Mouse (Mus musculus): ENCODE data around the gene Bsn. TPM values are rescaled to one million over a fixed set of nuclear protein-coding genes. Genes with fewer than 3 reads are reported as not detected.
A peak's percentile ranks its signal among the peaks of the same experiment; 100 is the strongest.
"Not testable (repeated sequence)": the region's sequence is repeated elsewhere in the genome, so short reads cannot be mapped to it uniquely, and the experiment has no call there.

Bsn gene
- total RNA-seq, 2 experiments from 2014 or later: 261 to 275 TPM

DNA sequence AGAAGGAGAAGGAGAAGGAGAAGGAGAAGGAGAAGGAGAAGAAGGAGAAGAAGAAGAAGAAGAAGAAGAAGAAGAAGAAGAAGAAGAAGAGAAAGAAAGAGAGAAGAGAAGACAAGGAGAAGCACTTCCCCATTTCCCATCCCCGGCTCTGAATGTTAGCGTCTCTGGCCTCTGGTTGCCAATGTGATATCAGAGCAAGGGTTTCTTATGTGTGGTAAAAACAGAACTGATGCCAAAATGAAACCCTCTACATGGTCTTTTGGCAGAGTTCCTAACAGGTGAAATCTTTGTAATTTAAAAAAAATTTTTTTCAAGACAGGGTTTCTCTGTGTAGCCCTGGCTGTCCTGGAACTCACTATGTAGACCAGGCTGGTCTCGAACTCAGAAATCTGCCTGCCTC, 54.5 kb downstream of the Bsn start:
- not testable (repeated sequence) for DNase-seq (ENCODE audit: low spot score in 2 of 2)
- intact Hi-C loops (cut with DNase I): loop anchor here (2.0 kb wide), 1 partner anchor 53 kb away; no protein-coding TSS in a partner anchor

DNA sequence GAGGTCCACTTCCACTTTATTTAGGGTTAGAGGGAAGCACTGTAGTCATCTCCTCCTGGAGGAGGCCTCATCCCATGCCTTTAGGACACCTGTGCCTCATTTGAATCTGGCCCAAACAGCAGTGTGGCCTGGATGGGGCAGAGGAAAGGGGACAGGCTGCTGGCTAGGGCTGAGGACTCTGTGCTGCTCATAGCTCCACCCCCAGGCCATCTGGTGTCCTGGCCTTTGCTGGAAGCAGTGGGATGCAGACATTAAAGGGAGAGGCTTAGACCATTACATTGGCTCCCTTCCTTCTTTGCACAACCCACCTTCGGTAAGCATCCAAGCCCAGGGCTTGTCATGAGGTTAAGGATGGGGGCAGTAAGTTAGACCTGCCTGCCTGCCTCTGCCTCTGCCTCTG, 56.7 kb downstream of the Bsn start:
- no peak for DNase-seq (ENCODE audit: low spot score in 2 of 2)
- intact Hi-C loops (cut with DNase I): no loop called here

DNA sequence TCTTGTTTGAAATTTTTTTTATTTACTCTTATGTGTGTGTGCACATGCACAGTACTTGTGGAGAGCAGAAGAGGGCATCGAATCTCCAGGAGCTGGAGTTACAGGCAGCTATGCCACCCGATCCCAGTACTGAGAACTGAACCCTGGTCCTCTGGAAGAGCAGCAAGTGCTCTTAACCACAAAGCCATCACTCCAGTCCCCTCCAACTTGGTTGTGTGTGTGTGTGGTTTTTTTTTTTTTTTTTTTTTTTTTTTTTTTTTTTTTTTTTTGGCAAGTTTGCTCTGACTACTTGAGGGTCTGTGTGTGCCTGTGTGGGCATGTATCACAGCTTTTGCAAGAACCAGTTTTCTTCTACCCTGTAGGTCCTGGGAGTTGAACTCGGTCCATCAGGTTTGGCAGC, 57.8 kb downstream of the Bsn start:
- no peak for DNase-seq (ENCODE audit: low spot score in 2 of 2)
- intact Hi-C loops (cut with DNase I): no loop called here

DNA sequence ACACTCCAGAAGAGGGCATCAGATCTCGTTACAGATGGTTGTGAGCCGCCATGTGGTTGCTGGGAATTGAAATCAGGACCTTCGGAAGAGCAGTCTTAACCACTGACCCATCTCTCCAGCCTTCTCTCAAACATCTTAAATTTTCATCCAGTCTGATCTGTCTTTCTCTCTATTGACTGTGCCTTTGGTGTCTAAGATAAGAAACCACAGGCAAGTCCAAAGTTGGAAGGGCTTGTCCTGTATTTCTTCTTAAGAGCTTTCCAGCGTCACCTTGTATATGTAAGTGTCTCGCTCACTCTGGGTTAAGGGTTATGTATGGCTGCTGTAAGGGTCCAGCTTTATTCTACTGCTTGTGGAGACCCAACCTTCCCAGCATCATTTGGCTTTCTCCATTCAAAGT, 58.7 kb downstream of the Bsn start:
- no peak for DNase-seq (ENCODE audit: low spot score in 2 of 2)
- intact Hi-C loops (cut with DNase I): no loop called here

DNA sequence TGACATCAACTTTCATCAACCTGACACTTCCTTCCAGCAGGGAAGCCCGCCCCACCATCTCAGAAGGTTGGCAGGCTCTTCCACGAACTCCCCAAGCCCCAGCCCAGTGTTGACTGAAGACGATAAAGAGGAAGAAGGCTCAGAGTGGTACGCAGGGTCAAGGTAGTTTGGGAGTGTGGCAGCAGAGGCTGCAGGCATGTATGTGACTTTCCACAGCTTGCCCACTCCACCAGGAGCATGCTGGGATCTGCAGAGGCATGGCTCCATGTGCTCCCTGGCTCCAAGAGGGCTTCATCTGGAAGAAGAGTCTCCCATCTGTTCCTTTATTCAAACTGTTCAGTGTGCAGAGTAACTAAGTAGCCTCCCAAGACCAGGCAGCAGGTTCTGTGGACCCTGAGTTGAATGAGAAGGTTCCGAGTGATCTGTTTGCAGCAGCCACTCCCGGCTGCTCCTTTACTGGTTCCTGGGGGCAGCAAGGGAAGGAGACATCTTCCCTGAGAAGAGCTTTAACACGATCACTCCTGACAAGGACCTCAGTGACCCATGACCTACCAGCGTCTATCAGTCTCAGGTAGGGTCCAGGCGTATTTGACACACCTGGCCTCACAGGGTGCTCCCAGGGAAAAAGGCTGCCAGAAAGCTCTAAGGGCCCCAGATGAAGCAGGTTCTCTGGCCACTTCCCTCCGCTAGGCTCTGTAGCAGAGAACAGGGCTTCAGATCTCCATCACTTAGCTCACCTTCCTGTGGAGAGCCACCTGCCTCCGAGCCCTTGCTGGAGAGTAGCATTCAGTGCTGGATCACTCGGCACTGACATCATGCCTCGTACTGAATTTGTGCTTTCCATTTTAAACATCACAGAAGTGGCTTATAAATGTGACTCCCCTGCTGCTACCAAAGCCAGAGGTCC, 60.9 kb downstream of the Bsn start:
- intact Hi-C loops (cut with DNase I): no loop called here
- DNase-seq (ENCODE audit: low spot score in 2 of 2): no peak

DNA sequence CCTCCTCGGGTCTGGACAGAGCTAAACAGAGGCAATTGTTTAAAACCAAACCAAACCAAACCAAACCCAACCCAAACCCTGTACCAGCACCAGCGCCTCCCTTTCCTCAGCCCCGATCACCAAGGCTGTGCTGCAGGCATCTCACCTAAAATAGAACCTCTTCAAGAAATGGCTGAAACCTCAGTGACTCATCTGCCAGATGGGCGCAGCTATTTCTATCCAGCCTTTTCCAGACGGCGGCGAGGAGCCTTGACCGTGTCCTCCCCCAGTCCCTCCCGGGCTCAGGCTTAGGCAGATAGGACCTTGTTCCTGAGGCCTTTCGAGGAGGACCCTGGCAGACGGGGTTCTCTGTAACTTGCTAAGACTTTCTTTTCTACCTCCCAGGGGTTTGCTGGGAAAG, 61.9 kb downstream of the Bsn start:
- intact Hi-C loops (cut with DNase I): loop anchor here (1.0 kb wide), 1 partner anchor 9 kb away; no protein-coding TSS in a partner anchor
- peak; percentile 70 to 95 for DNase-seq (ENCODE audit: low spot score in 2 of 2)

DNA sequence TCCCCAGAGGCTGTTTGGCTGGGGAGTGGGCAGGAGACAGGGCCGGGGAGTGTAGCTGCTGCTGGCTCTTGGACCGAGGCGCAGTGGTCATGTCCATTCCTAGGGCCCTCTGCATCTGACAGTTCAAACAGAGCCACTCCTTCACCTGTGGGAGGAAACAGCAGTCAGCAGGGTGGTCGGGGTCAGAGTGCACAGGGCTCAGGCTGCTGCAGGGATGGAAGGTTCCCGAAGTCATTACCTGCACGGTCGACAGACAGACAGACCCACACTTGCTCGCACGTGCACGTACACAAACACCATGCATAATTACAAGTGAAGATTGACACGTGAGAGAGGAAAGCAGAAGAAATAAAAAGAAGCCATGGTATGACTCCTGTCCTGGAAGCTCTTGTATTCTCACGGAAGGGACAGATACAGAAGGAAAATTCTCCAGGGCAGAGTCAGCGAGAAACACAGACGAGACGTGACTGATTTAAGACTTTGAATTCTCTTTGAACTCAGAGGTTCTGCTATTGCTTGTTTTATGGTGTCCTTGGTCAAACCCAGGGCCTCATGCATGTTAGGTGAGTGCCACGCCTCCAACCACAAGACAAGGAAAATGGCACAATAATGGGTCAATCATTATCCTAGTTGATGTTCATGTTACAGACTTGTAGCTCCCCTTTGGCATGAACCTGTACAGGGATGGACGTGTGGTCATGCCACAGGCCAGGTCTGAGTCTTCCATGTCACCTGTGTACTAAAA, 63.6 kb downstream of the Bsn start:
- DNase-seq (ENCODE audit: low spot score in 2 of 2): no peak
- intact Hi-C loops (cut with DNase I): no loop called here

DNA sequence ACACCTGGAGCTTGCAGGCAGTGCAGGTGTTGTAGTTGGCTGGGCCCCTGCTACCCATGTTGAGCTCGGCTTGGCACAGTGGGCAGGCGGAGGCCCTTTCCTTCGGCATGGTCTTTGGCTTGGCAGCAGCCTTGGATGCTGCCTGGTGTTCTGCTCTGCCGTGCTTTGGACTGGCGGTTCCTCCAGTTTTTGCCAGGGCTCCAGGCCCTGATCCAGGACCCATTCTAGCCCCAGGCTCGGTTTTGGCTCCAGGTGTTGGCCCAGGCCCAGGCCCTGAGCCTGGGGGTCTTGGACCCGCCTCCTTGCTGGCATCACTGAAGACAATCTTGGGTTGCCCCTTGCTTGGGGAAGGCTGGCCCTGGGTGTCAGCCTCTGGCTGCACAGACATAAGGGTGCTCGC, 64.5 kb downstream of the Bsn start:
- intact Hi-C loops (cut with DNase I): no loop called here
- no peak for DNase-seq (ENCODE audit: low spot score in 2 of 2)

DNA sequence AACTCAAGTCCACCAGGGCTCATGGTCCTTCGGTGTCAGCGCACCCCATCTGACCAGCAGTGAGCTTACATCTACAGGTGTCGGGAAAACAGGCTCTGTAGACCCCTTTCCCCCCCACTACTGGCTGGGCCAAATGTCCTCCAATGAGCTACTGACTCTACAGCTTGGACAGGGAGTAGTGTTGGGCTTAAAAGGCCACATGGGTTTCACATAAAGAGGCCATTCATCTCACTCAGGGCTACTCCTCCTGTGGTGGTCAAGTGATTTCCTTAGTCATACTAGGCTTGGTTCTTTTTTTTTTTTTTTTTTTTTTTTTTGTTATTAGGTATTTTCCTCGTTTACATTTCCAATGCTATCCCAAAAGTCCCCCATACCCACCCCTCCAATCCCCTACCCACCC, 66.3 kb downstream of the Bsn start:
- no peak for DNase-seq (ENCODE audit: low spot score in 2 of 2)
- intact Hi-C loops (cut with DNase I): no loop called here

DNA sequence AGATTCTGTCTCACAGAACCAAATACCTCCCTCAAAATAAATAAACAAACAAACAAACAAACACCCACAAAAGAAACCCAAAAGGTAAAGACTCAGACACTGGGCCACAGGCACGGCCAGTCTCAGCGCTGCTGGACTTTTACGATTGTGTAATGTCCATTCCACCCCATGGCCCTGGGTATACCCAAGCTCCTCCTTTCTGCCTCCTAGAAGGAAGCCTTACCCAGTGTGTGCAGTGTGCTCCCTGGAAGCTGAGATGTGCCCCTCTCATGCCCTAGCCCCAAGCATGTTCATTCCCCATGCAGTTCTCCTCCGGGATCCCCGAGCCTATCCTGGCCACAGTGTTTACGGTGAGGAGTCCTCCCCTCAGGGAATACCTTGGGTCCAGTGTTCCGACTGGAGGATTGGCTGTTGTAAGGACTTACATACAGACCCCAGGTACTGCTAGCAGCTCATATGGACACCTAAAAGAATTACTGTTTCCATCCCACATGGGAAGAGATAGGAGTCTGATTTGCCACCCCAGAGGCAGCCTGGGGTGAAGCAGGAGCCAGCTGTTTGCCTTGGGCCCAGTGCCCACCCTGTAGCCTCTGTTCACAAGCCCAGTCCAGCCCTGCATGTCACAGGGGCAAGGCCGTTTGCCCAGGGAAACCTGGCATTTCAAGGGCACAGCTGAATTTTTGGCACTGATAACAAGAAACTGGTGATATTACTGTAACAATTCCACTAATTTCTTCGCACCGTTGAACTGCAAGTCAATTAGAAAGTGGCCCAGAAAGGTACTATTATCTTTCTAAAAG, 68.8 kb downstream of the Bsn start:
- no peak for DNase-seq (ENCODE audit: low spot score in 2 of 2)
- intact Hi-C loops (cut with DNase I): no loop called here

DNA sequence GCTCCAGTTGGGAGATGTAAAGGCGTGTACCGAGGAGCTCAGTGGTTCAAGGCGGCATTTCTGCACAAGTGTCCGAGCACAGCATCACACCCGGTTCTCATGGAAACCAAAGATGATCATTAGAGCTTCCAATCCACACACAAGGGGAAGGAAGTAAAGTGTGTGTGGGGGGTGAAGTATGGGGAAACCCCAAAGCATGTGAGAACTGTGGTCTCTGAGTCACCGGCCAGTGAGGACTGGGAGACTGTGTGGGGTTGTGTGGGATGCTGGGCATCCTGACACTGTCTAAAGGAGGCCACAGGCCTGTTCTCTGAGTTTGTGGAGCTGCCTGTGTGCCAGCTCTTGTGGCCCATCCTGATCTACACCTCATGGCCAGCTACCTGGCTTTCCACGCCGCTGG, 69.5 kb downstream of the Bsn start:
- no peak for DNase-seq (ENCODE audit: low spot score in 2 of 2)
- intact Hi-C loops (cut with DNase I): no loop called here

DNA sequence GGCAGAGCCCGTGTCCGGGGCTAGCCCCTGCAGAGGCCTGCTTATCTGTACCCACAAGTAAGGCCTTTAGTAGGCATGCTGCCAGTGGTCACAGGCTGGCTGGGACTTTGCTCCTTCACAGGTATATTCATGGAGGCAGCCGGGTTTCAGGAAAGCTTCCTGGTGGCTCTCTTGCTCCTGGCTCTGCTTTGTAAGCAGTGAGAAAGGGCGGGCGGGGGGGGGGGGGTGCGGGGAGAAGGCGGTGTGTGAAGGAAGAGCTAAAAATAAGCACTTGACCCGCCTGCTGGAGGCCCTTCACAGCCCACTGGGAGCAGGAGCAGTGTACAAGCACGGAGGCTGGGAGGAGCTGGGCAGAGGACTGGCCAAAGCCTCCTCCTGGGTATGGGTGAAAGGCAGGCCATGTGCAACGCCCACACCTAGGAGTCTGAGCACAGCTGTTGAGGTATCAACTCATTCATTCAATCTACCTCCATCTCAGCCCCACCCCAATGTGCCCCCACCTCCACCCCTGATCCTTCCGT, 70.2 kb downstream of the Bsn start:
- intact Hi-C loops (cut with DNase I): no loop called here
- peak in 1 of 2 experiments; percentile 57 for DNase-seq (ENCODE audit: low spot score in 2 of 2)

DNA sequence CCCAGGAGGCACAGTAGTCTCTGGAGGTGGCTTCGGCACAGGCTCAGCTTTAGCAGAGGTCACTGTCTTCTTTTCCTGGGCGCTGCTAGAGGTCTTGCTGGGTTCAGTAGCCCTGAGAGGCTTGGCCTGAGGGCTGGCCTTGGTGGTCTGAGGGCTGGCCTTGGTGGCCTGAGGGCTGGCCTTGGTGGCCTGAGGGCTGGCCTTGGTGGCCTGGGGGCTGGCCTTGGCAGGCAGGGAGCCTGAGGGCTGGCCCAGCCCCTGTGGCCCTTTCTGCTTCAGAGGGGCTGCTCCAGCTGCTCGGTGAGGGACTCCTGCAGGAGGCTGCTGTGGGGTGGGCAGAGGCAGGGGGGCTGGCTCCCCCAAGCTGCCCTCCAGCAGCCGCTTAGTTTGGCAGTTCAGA, 73.0 kb downstream of the Bsn start:
- DNase-seq (ENCODE audit: low spot score in 2 of 2): no peak
- intact Hi-C loops (cut with DNase I): no loop called here

DNA sequence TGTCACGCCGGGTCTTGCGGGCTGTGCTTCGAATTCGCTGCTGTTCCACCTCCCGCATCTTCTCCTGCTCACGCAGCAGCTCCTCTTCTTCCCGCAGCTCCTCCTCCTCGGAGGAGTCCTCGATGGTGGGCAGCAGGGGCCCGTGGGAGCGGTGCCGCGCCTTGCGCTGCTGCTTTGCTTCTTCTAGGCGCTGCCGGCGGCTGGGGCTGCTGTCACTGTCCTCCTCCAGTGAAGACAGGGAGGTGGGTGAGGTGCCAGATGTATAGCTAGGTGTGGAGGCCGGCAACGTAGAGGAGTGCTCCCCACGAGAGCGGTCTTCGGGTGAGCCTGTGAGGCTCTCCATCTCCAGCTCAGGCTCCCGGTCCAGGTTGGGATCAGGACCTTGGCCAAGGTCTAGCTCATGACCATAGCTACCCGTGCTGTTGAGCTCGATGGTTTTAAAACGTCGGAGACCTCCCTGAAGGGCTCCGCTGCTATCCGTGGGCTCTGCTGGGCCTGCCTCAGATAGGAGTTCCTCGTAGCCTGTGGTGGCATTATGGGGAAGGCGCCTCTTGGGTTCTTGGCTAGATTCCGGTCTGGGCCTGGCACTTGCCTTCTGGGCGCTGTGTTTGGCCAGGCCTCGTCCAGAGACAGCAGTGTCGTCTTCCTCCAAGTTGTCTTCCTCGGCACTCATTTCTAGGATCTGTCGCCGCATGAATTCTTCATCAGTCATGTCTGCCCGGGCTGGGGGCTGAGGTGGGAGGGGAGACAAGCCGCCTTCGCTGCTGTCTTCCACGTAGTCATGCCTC, 74.7 kb downstream of the Bsn start:
- DNase-seq (ENCODE audit: low spot score in 2 of 2): peak; percentile 50 to 86
- intact Hi-C loops (cut with DNase I): loop anchor here (1.0 kb wide), 1 partner anchor 22 kb away; no protein-coding TSS in a partner anchor

DNA sequence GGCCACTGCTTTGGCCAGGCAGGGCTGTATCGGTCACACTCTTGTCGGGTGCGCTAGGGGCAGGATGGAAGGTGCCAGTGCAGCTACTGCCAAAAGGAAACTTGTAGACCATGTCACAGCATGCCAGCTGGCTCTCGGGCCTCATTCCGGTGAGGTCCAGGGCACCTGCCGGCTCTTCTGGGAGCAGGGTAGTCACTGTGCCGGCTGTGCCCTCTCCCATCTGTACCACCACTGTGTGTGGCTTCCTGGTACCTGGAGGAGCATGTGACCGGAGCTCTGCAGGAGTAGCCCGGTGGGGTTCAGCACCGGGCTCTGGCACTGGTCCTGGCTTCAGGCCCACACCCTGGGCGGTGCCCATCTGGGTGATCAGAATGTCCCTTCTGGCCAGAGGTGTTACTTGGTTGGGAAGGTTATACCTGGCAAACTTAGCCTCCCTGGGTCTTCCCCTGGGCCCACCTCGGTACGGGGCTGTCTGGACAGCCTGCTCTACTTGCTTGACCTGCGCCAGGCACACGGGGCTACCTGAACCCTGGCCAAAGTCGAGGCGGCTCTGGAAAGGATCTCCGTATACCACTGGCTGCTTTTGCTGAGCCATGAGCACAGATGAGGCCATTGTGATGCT, 77.4 kb downstream of the Bsn start:
- DNase-seq (ENCODE audit: low spot score in 2 of 2): no peak
- intact Hi-C loops (cut with DNase I): no loop called here

DNA sequence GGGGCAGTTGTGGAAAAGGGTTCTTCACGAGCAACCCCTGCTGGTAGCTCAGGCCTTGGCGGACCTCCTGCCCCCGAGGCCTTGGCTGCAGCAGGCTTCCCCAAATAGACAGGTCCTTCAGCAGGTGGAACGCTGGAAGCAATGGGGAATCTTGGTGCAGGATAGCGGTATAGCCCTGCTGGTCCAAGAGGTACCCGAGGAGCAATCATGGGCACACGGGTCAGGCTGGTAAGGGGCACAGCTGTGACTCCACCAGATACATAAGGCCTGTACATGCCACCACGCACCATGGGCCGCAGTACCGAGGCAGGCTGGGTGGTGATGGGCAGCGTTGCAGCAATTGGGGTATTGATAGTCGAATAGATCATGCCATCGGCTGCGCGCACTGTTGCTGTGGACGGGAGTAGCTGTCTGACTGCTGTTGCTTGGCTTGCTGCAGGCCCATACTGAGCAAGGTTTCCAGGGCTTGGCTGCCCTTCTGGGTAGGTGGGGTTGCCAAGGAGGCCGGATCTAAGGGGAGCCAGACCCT, 78.5 kb downstream of the Bsn start:
- intact Hi-C loops (cut with DNase I): no loop called here
- DNase-seq (ENCODE audit: low spot score in 2 of 2): no peak

DNA sequence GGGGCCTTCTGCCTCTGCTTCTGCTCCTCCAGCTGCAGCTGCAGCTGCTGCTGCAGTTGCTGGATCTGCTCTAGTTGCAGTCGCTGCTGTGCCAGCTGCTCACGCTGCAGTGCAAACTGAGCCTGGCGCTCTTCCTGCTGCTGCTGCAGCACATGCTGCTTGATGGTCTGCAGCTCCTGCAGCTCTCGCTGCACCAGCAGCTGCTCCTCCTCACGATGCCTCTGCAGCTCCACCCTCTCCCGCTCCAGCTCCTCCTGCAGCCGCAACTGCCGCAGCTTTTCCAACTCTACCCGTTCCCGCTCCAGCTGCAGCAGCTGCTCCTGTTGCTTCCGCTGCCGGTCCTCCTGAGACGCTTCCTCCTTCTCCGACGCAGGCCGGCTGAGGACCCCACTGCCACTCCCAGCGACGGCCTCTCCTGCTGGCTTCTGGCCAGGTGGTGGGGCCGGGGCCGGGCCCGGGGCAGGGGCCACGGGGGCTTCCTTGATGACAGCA, 79.0 kb downstream of the Bsn start:
- no peak for DNase-seq (ENCODE audit: low spot score in 2 of 2)
- intact Hi-C loops (cut with DNase I): no loop called here

DNA sequence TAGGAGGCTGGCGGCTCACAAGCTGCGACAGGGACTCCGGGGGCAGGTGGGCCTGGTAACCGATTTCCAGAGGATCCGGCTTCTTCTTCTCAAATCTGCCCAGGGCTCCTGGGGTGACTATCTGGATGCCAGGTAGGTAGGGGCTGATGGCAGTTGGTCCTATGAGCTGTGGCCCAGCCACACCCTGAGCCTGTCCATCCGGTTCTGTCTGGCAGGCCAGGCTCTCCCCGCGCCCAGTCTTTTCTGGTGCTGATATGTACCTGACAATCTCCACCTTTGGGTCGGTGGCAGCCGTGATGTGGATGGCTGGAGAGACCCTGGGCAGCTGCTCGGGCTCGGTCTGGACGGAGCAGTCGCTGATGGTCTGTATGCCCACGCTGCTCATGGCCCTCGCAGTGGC, 80.0 kb downstream of the Bsn start:
- DNase-seq (ENCODE audit: low spot score in 2 of 2): no peak
- intact Hi-C loops (cut with DNase I): no loop called here
